Mouse (Mus musculus) granulocyte monocyte progenitor cell, adult 5-6 weeks (primary cell): ENCODE measurements around the gene C1qb. TPM values are rescaled to one million over a fixed set of nuclear protein-coding genes. Genes with fewer than 3 reads are reported as not detected.

Source experiments
- total RNA-seq, 2 experiments: library from RNA; stranded (forward) in 1 of 2; stranded (reverse) in 1 of 2; fragments of 200-712, 200-1000 nt in 1 of 2; fragments of >200 nt in 1 of 2; fragmentation: Nextera tagmentation in 1 of 2; gene quantifications; 2 replicates each; pipeline ENCODE4 v1.2.3; 2014 to 2017

Gene C1qb
- total RNA-seq, 2 experiments from 2014 or later: 0.52 TPM; not detected in 1

Other genes with a start within 250 kb of the C1qb start
- gene Ephb2, start 50.2 kb downstream of the C1qb start, total RNA-seq (2014; fragmentation: Nextera tagmentation): 0.47 and 2.6 TPM in 2 replicates
- gene Ephb2, start 50.2 kb downstream of the C1qb start, total RNA-seq (2017): 0.39 and 0.57 TPM in 2 replicates
- gene C1qc, start 6.9 kb upstream of the C1qb start, total RNA-seq (2014; fragmentation: Nextera tagmentation): not detected in 2 replicates
- gene C1qc, start 6.9 kb upstream of the C1qb start, total RNA-seq (2017): 0.57 TPM in 1 of 2 replicates, not detected in the other
- gene C1qa, start 12.6 kb upstream of the C1qb start, total RNA-seq (2014; fragmentation: Nextera tagmentation): 1.3 TPM in 1 of 2 replicates, not detected in the other
- 2.3 TPM in 1 of 2 replicates, not detected in the other for gene C1qa, start 12.6 kb upstream of the C1qb start, total RNA-seq (2017)
- not detected in 2 replicates for gene Epha8, start 70.6 kb upstream of the C1qb start, total RNA-seq (2014; fragmentation: Nextera tagmentation)
- not detected in 2 replicates for gene Epha8, start 70.6 kb upstream of the C1qb start, total RNA-seq (2017)
- 4.0 and 5.4 TPM in 2 replicates for gene Zbtb40, start 162.6 kb upstream of the C1qb start, total RNA-seq (2014; fragmentation: Nextera tagmentation)
- gene Zbtb40, start 162.6 kb upstream of the C1qb start, total RNA-seq (2017): 4.4 and 6.9 TPM in 2 replicates